Mouse (Mus musculus): ENCODE results near the gene Kcnj11.
A peak's percentile ranks its signal among the peaks of the same experiment; 100 is the strongest.

Kcnj11 gene

DNA sequence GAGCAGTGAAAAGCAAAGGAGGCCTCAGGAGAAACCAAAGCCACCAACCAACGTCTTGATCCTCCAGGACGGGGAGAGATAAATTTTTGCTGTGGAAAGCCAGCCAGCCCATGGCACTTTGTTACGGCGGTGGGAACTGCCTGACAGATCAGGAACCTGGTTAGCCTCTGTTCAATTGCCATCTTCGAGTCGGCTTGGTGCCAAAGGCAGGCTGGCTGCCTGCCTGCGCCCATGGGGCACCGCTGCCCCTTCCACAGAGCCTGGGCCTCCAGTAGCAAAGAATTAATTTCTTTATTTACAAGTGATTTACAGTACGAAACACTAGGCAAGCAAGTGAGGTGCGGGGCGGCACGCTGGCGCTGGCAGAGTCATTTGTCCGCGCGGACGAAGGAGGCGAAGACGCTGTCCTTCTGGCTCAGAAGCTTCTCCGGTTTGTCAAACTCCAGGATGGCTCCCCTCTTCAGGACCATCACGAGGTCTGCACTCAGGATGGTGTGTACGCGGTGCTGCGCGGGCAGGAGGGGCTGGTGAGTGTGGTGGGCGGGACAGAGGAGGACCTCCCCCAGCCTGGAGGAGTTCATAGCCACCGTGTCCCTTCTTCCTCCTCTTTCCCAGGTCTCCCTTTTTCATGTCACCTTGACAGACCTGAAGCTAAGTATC is 3.8 kb upstream of the Kcnj11 start:
- DNase-seq (ENCODE audit: low read depth, low spot score), result no peak

DNA sequence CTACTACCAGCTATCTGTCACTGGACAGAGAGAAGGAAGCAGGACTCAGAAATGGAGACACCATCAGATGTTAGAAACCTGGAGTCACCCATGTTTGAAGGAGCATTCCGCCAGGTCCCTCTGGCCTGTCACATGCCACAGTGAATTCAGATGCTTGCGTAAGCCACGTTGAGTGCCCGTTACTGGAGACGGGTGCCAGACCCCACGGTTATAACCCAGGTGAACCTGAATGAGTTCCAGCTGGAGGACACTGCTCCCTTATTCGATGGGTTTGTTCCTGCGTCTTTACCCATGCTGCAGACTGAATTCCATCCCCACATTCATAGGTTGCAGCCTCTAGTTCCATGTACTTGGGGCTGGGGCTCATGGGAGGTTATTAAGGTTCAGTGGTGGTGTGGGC is 3.2 kb upstream of the Kcnj11 start:
- no peak for DNase-seq (ENCODE audit: low read depth, low spot score)

DNA sequence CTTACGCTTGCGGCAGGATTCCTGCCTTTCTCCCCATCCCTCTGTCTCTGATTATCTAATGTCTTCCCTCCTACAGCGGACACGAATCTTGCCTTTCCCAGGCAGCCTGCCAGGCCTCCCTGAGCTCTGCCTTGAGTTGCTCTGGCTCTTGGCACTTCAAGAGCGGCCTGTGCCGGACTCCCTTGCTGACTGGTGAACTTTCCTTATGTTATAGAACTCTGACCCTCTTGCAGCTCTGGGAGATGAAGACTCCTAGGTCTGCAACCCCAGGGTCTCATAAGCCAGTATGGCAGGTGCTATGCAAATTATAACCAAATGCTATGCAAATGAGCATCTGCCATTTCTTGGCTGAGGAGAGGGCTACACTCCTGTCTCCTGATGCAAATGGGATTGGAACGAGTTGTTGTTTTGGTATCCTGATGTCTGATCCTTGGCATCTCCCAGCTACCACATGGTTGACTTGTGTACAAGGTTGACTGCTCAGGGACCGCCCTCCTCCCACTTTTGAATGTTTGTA is 2.6 kb upstream of the Kcnj11 start:
- peak; percentile 66 for DNase-seq (ENCODE audit: low read depth, low spot score)

DNA sequence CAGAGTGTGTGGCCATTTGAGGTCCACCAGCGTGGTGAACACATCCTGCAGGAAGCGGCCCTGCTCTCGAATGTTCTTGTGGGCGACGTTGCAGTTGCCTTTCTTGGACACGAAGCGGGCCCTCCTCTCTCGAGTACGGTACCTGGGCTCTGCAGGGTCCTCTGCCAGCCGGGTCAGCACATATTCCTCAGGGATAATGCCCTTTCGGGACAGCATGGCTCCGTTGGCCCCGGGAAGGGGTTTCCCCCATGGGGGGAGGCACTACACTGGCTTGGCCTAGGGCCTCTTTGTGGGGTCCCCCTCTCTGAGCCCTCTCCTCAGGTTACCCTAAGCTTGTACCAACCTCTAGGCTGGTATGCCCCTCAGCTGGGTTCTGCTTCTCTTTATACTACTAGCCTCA is 882 bp downstream of the Kcnj11 start:
- no peak for DNase-seq (ENCODE audit: low read depth, low spot score)

DNA sequence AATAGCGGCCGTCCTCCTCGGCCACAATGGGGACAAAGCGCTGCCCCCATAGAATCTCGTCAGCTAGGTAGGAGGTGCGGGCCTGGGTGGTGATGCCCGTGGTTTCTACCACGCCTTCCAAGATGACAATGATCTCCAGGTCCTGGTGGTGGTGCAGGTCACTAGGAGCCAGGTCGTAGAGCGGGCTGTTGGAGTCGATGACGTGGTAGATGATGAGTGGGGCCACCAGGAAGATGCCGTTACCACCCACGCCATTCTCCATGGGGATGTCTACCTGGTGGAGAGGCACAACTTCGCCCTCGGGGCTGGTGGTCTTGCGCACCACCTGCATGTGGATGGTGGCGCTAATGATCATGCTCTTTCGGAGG is 1.7 kb downstream of the Kcnj11 start:
- DNase-seq (ENCODE audit: low read depth, low spot score), result no peak

DNA sequence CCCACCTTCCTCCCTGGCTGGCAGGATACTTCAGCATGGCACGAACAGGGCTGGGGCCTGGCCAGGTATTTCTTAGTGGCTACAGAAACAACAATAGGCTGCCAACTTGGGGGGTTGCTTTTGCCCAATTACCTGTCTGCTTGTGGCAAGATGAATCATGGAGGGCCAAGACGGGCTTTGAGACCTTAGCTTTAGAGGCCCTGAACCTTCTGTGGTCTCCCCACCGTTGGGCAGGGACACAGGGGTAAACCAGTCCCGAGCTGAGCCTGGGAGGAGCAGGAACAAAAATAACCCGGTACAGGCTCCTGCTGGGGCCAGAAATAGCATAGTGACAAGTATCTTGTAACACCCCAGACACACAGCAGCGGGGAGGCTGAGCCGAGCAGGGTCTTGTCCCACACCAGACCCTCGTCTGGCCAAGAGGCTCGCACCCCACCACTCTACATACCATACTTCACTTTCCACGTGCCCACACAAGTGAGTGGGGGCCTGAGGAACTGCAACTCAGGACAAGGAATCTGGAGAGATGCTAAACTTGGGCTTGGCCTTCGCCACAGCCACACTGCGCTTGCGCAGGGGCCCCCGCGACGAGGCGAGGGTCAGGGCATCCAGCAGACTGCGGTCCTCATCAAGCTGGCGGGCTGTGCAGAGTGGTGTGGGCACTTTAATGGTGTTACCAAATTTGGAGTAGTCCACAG is 2.2 kb downstream of the Kcnj11 start:
- no peak for DNase-seq (ENCODE audit: low read depth, low spot score)

DNA sequence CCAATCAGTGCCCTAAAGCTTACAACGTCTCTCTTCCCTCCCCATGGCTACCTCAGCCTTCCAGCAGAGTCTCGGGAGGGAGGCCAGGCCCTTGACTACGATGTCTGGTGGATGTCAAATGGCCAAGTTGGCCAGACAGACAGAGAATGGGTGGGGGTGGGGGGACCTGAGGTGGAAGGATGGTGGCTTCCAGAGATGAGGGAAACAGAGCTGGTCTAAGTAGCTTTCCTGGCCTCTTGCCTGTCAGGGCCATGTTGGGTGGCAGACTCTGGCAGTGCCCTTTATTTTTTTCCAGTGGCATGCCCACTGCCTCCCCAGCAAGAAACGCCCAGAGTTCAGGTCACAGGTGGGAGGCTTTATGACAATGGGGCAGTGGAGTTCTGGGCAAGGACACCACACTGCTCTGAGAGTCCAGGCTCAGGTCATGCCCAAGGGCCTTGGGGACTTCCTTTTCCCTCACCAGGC is 3.2 kb downstream of the Kcnj11 start:
- no peak for DNase-seq (ENCODE audit: low read depth, low spot score)

DNA sequence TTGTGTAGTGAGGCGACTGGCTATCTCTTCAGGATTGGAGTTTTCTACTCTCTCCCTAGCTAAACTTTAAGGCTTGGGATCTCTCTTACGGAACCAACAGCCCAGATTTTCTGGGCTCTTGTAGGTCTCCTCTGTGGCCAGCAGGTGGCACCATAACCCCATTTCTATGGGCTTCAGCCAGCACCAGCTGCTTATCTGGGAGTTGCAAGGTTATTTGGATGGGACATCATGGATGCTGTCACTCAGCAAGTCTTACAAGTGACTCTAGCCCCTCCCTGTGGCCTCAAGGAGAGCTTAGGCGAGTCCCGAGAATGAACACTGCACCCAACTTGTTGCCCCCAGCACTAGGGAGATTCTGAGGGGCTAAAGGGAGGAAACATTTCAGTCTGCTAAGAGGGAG is 4.4 kb downstream of the Kcnj11 start:
- DNase-seq (ENCODE audit: low read depth, low spot score), result peak; percentile 49

DNA sequence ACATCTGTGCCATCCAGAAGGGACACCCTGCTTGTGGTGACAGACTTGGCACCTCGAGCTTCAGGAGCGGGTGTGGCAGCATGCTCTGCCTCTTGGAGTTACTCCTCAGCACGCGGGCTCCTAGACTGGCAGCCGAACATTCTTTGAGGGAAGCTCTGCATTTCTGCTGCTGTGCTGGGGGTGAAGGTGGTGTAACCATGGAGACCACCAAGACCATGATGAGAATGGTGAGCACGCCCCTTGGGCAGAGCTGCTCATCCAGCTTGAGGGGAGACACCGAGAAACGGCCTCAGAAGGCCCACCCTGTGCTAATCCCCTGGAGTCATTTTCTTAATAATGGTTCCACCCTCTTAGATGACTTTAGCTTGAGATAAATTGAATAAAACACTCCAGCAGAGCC is 7.8 kb downstream of the Kcnj11 start:
- no peak for DNase-seq (ENCODE audit: low read depth, low spot score)

DNA sequence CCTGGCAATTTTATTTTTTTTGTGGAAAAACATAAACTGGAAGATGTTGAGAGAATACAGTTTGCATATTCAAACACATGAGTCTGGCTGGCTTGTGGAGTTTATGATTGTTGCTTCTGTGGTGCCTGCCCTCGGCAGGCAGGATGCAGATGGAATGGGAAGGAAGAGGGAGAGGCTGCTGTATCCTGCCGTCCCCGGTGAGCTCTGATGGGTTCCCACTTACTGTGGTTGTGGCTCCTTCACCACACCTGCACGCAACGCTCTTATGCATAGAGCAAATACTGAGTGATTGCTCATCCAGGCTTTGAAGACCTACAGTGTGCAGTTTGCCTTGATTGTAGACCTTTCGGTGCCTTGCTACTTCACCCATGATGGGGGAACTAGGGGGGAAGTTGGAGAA is 12.3 kb downstream of the Kcnj11 start:
- no peak for DNase-seq (ENCODE audit: low read depth, low spot score)

DNA sequence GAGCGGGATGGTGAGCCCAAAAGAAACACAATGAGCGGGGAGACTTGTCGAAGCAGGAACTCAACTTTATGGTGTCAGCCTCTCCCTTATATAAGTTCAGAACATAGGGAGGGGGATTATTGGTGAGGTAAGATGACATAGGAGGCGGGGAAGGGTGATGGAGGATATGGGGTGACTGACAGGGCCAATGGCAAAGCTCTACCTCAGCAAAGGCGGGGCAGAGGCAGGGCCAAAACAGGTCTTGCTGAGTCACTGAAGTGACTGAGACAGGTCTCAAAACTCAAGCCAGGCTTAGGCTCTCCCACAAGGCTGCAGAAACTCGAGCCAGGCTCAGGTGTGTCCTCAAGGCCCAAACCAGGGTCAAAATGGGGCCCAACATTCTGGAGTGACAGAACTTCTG is 14.2 kb downstream of the Kcnj11 start:
- DNase-seq (ENCODE audit: low read depth, low spot score), result no peak

DNA sequence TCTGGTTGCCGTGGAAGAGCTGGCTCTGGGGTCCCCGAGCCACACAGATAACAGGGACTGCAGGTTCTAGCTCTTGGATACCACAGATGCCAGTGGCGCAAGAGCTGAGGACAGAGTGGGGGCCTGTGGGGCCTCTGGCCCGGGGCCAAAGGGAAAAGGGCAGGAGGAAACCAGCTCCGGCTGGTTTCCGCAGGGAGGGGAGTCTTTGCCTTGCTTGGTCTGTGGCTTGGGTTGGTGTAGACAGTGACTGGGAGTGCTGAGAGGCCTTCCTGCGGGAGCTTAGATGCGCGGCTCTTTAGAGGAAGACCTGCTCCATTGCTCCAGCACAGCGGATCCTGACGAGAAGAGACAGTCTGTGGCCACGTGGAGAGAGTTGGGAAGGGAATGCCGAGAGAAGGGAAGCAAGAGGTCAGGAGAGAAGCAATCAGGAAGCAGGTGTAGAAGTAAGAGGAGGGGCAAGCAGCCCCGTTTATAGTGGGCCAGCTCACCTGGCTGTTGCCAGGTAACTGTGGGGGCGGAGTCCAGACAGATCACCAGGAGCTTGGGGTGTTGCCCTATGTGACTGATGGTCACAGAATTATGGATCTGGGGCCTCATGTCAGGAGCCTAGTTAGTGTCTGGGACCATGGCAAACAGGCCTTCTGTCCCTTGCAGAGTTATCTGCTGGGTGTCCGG is 15.6 kb downstream of the Kcnj11 start:
- no peak for DNase-seq (ENCODE audit: low read depth, low spot score)

DNA sequence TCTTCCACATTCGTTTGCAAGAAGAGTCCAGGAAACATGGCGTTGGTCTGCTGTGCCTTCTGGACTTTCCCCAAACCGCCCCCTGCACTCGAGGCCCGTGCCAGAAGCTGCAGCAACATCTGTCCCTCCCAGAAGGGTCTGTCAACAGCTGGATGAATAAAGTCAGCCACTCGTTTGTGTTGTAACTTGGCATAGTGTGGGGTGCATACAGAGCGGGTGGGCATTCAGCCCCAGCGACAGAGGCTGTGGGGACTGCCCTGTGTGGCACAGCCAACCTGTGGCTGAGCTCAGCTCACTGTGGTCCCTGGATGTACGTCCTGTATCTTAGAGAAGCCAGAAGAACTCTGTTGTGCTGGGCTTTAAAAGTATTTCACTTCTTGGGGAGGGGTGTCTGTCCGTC is 16.5 kb downstream of the Kcnj11 start:
- no peak for DNase-seq (ENCODE audit: low read depth, low spot score)

DNA sequence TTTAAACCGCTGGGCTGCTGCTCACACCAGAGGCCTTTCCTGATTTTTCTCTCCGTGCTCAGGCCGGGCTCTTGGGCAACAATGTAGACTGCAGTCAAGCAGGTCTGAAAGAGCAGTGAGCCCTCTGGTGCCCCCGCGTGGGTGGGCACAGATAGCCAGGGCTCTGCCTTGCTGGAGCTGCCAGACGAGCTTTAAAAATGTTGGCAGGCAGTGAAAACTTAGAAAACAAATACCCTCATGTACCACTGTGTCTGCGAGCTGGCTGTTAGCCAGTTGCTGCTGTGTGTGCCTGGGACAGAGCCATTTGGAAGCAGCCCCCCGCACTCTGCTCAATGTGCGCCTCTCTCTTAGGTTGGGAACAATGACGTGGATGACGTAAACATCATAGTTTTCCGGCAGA is 22.9 kb downstream of the Kcnj11 start:
- DNase-seq (ENCODE audit: low read depth, low spot score), result no peak

DNA sequence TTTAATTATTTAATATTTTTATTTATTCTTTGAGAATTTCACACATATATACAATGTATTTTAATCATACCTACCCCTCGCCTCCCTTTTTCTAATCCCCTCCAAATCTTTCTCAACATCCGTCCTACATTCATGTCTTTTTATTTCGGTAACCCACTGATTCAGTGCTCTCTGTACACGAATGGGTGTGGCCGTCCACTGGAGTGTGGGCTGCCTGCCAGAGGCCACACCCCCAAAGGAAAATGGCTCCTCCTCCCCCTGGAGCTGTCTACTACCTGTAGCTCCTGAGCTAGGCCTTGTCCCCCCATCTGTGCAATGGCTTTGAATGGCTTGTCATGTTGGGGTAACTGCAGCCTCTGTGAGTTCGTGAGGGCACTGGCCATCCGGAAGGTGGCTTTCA is 23.7 kb downstream of the Kcnj11 start:
- no peak for DNase-seq (ENCODE audit: low read depth, low spot score)

DNA sequence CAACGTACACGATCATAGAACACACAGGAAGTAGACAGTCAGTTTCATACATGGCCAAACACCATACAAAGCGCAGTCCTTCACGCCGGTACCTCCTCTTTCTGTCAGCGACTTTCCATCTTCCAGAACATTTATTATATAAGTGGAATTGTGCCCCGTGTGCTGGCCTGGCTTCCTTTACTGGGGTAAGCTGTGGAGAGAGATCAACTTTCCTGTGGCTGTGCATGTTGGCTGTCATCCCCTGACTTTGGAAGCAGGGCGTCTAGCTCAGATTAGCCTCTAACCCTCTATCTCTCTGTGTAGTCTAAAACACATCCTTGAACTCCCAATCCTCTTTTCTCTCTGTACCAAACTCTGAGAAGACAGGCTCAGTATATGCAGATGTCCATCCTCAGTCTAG is 31.7 kb downstream of the Kcnj11 start:
- no peak for DNase-seq (ENCODE audit: low read depth, low spot score)

DNA sequence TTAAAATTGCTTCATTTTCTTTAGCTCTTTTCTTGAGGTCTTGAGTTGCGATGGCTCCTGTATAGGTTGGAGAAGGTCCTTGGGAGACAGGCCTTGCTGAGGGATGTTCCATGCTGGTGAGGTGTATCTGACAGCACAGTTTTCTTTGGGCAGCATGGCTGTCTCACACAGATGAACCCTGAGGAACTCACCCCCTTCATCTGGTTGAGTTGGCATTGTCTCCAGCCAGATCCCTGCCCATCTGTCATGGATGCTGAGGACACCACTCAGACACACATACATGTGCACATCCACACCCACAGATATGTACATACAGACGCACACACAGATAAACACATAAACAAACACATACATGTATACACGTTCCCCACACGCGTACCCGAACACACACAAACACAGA is 37.3 kb downstream of the Kcnj11 start:
- DNase-seq (ENCODE audit: low read depth, low spot score), result no peak

DNA sequence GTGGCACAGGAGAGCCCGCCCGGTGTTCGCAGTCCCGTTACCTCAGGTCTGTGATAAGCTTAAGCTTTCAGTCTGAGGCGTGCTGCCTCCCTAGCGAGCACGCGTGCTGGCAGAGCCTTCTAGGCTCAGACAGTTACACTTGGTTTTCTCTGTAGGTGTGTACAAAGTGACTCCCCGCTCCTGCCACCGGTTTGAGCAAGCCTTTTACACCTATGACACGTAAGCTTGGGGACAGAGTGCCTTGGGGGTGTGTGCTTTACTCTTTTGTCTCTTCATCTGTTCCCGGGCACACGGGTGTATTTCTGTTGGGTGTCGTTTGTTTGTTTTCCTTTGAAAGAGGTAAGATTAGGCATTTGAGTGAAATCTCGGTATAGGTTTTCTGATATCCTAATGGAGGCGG is 39.0 kb downstream of the Kcnj11 start:
- no peak for DNase-seq (ENCODE audit: low read depth, low spot score)

DNA sequence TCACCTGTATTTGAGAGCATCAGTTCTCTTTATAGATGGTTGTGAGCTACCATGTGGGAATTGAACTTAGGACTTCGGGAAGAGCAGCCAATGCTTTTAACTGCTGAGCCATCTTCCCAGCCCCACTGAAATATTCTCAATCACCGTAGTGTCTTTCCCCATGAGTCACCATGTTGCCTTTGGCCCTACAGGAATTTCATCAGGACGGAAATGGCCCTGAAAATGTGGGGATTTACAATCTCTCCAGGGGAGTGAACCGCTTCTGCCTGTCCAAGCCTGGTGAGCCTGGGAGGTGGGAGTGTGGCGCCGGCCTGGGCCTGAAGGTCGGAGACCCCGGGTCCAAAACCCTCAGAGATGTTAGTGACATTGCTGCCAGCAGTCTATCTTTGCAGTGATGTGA is 39.9 kb downstream of the Kcnj11 start:
- DNase-seq (ENCODE audit: low read depth, low spot score), result no peak

DNA sequence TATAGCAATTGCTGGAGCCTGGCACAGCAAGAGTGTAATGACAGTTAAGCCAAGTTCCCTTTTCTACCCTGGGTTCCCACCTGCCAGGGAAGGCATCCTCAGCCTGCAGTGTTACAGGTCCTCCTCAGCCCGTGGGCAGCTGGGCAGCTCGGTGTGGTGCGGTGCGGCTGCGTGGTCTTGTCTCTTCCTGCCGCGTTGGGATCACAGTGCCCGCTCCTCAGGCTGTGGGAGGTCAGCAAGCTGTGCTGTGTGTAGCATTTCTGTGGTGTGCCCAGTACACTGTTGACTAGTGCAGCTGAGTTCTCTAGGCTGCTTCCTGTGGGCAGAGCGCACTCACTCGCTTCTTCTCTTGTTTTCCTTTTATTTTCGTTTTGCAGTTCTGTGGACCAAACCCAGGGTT is 41.7 kb downstream of the Kcnj11 start:
- no peak for DNase-seq (ENCODE audit: low read depth, low spot score)

DNA sequence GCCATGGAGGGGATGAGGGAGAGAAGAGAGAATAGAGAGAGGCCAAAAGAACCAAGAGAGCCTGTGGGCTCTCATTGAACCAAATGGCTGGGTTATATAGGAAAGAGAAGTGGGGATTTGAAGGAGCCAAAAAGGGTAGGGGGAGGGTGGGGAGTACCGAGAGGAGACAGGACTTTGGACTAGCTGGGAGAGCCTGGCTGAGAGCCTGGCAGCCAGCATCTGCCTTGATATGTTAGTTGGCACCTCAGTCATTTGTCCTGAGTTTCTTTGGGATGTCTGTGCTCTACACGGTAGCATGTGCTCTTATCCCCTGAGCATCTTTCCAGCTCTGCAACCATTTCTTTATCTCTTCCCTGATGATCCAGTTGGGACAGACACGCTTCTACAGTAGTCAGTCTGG is 47.0 kb downstream of the Kcnj11 start:
- no peak for DNase-seq (ENCODE audit: low read depth, low spot score)

DNA sequence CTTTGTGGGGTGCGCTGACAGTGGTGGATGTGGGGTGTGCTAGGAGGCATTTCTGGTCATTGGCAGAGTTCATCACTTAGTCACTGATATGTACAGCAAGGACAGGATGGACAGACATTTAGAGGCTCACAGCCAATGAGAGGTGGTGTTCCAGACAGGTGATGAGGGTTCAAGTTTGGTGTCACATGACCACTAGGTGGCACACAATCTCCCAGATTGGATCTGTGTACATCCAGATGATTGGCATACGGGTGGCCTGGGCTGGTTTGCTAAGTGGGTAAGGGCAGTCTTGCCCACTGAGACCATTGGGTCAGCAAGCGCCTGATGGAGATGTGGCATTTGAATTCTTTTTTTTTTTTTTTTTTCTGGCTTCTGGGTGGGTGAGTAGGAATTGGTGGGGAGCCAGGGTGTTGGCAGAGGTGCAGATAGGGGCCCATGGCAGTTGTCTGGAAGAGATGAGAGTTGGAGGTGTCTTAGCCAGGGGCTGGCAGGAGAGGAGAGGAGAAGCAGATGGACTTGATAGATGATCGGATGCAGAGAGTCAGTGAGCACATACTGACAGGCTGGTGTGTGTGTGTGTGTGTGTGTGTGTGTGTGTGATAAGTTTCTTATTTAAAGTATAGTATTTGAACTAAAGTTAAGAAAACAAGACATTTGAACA is 48.3 kb downstream of the Kcnj11 start:
- no peak for DNase-seq (ENCODE audit: low read depth, low spot score)

Measured in brain, embryonic 18.5 days (tissue).